Mouse (Mus musculus): ENCODE results near the gene Gm20852. TPM values are rescaled to one million over a fixed set of nuclear protein-coding genes. Genes with fewer than 3 reads are reported as not detected.

Gene Gm20852
- polyA plus RNA-seq (2017; shearing (Covaris generic)), result not detected

DNA sequence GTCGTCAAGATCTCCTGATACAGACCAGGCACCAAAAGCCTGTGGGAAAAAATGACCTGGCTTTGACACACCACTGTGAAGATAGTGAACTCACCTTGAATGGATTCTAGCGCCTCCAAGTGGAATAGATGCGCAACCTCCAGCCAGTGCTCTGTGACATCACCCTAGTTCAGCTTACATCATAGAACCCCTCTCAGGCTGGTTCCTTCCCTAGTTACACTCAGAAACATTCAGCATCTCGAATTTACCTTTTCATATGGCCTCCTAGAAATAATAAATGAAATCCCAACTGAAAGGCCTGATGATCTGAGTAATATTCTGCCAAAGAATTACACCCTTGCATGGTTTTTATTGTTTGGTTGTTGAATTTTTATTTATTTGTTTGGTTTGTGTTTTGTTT is at the start of gene Gm20852:
Gene Gm20852, minus strand, starts transcription at position 101 of the 400 bp plus-strand sequence.

Data from effector memory CD4-positive, alpha-beta T cell, adult 7 months (primary cell).